Mouse (Mus musculus) stomach, postnatal 0 days (tissue): ENCODE measurements around the gene Ide. TPM values are rescaled to one million over a fixed set of nuclear protein-coding genes. Genes with fewer than 3 reads are reported as not detected.

Experiments
- ATAC-seq: fragments of 200-750 bp; cut with Nextera tagmentation; 2 replicates; pipeline ENCODE4 v1.8.0; 2017; ENCODE audit not compliant: low FRiP score, low TSS enrichment
- DNase-seq: peaks from one replicate; pipeline ENCODE4 v3.0.0-alpha.2; 2016; ENCODE audit warnings: low spot score
- H3K27ac ChIP-seq: fragments of 300-500 bp; sonication (generic); replicated peaks from 2 replicates; pipeline ENCODE4 v1.5.1; 2014; ENCODE audit warnings: mild to moderate bottlenecking, control low read depth
- H3K27me3 ChIP-seq: fragments of 300-500 bp; sonication (generic); 2 replicates; pipeline ENCODE4 v1.6.1; 2014; ENCODE audit warnings: low read length; ENCODE audit not compliant: control insufficient read depth, insufficient read depth
- H3K36me3 ChIP-seq: fragments of 300-500 bp; sonication (generic); 2 replicates; pipeline ENCODE4 v1.6.1; 2014; ENCODE audit warnings: low read length, mixed read lengths; ENCODE audit not compliant: control insufficient read depth, insufficient read depth
- H3K4me1 ChIP-seq: fragments of 300-500 bp; sonication (generic); replicated peaks from 2 replicates; pipeline ENCODE4 v1.6.1; 2014; ENCODE audit warnings: antibody characterized with exemption; ENCODE audit not compliant: control insufficient read depth, insufficient read depth
- H3K4me2 ChIP-seq: fragments of 300-500 bp; sonication (generic); replicated peaks from 2 replicates; pipeline ENCODE4 v1.6.1; 2014; ENCODE audit warnings: low read depth, mild to moderate bottlenecking, control low read depth, moderate library complexity
- H3K4me3 ChIP-seq: fragments of 300-500 bp; sonication (generic); 2 replicates; pipeline ENCODE4 v1.5.1; 2014; ENCODE audit warnings: low read depth, low read length, control low read depth
- H3K9ac ChIP-seq: fragments of 300-500 bp; sonication (generic); 2 replicates; pipeline ENCODE4 v1.6.1; 2014; ENCODE audit warnings: mild to moderate bottlenecking, low read length, control low read depth, mixed read lengths
- H3K9me3 ChIP-seq: fragments of 300-500 bp; sonication (generic); 2 replicates; pipeline ENCODE4 v1.6.1; 2016; ENCODE audit warnings: low read length; ENCODE audit not compliant: control insufficient read depth
- CTCF ChIP-seq: IDR thresholded peaks from 2 replicates; pipeline ENCODE4 v1.5.1; 2016; ENCODE audit warnings: antibody characterized with exemption, low read depth, mild to moderate bottlenecking, moderate library complexity
- EP300 ChIP-seq: optimal IDR thresholded peaks from 2 replicates; pipeline ENCODE3; 2016; ENCODE audit warnings: antibody characterized with exemption
- WGBS: fragments of 180-500 bp; shearing (Covaris S2); extraction: QIAGEN DNeasy Blood & Tissue Kit; methylation state at CpG from one replicate; pipeline ENCODE4 v1.1.7; 2014; 5-methylcytosine and 5-hydroxymethylcytosine counted together
- polyA plus RNA-seq: library from polyadenylated mRNA; unstranded; fragments of >200 nt; fragmentation: Nextera tagmentation; extraction: Ambion mirVana; gene quantifications from 2 replicates; pipeline ENCODE4 v1.2.1, GENCODE M21; 2015

Gene Ide
- polyA plus RNA-seq, 1 experiment from 2014 or later: 213 TPM

DNA sequence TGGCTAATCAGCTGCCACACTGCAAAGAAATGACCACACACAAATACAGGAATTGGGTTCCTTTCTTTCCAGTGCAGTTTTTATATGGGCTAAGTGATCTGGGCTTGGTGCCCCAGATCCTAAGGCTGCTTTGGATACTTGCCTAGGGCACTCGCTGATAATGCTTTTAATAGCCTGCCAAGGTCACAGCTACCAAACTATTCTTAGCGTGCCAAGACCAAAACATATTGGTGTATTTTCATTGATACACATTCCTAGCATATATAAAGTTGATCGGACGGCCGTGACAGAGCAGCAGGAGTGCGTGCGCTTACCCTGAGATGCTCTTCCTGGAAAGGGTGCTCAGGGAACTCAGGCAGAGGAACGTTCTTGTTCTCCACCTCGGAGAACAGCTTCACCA is 22.6 kb downstream of the Ide start:
- no peak overlapping the region for H3K27ac ChIP-seq
- H3K27me3 ChIP-seq: no peaks in the 10 kb centered on the region
- H3K9ac ChIP-seq: no peak overlapping the region
- H3K9me3 ChIP-seq: no peaks in the 10 kb centered on the region
- ATAC-seq: no peak
- no peak for DNase-seq
- no peak overlapping the region for H3K4me2 ChIP-seq
- H3K36me3 ChIP-seq: 0 out of 2 replicates have a peak, but pooled peaks cover 4% of the 10 kb centered on the region
- WGBS: 79% methylated on average over 9 of the region's 9 CpGs
- H3K4me3 ChIP-seq: no peak overlapping the region
- H3K4me1 ChIP-seq: no peaks in the 10 kb centered on the region
- TF ChIP-seq EP300 (no peak), CTCF (no peak)

DNA sequence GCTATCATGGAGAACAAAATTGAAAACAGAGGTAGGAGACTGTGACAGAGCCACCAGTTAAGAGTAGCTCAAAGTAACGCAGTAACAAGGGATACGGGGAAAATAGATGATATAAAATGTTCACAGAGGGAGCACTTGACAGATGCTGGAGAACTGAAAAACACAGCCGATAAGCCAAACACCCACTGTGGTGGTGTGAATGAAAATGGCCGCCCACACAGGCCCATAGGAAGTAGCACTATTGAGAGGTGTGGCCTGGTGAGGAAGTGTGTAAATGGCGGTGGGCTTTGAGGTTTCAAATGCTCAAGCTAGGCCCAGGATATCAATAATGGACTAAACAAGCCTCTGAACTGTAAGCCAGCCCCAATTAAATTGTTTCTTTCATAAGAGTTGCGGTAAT is 26.2 kb downstream of the Ide start:
- Histone ChIP-seq H3K4me3 (no peak overlapping the region), H3K9ac (no peak overlapping the region), H3K27me3 (no peaks in the 10 kb centered on the region), H3K27ac (no peak overlapping the region), H3K9me3 (no peaks in the 10 kb centered on the region), H3K36me3 (peaks cover 10% of the 10 kb centered on the region; the same call in 1 of the 2 replicates), H3K4me1 (no peaks in the 10 kb centered on the region), H3K4me2 (no peak overlapping the region)
- DNase-seq: no peak
- WGBS: 91% methylated on average over 6 of the region's 6 CpGs
- TF ChIP-seq EP300 (no peak), CTCF (no peak)
- ATAC-seq: no peak

DNA sequence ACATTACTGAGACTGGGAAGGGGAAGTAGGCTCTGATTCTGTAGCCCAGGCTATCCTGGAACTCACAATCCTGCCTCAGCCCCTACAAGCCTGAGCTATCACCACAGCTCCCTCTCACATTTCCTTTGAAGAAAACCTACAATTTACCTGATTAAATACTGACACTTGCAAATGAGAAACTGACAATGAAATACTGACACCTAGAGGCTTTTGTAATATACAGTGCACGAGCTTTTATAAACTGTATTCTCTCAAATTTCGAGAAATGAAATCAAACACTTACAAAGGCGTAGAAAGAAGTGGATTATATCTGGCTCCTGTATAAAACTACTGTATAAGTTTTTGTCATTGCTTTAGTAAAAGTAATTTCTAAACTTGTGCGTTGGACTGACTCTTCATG is 27.5 kb downstream of the Ide start:
- no peak overlapping the region for H3K9ac ChIP-seq
- peaks cover 12% of the 10 kb centered on the region; the same call in 1 of the 2 replicates for H3K36me3 ChIP-seq
- DNase-seq (no peak), ATAC-seq (no peak)
- H3K4me3 ChIP-seq: no peak overlapping the region
- no peaks in the 10 kb centered on the region for H3K4me1 ChIP-seq
- TF ChIP-seq CTCF: no peak
- no peak for TF ChIP-seq EP300
- 72% methylated on average over 4 of the region's 4 CpGs for WGBS
- no peak overlapping the region for H3K27ac ChIP-seq
- H3K4me2 ChIP-seq: no peak overlapping the region
- H3K9me3 ChIP-seq: no peaks in the 10 kb centered on the region
- no peaks in the 10 kb centered on the region for H3K27me3 ChIP-seq

DNA sequence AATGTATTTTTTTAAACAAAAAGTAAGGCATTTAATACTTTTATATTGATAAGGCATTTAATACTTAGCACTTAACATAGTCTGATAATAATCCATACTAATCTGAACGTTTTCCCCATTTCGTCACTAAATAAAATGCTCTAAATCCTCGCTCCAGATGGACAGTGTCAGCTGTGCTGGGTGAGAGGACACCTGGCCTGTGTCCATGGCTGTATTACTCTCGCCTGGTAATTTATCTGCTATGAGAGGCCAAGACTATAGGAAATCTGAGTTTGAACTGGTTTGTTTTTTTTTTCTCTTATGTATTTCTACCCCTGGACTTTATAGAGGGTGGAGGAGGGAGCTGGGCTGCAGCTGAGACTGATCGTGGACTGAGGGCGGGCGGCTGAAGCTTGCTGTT is 28.7 kb downstream of the Ide start:
- Histone ChIP-seq H3K4me3 (no peak overlapping the region), H3K4me2 (no peak overlapping the region), H3K27ac (no peak overlapping the region), H3K9ac (no peak overlapping the region), H3K4me1 (no peaks in the 10 kb centered on the region), H3K27me3 (no peaks in the 10 kb centered on the region), H3K36me3 (peaks cover 10% of the 10 kb centered on the region; the same call in 1 of the 2 replicates), H3K9me3 (no peaks in the 10 kb centered on the region)
- TF ChIP-seq EP300 (no peak), CTCF (no peak)
- 60% methylated on average over 7 of the region's 7 CpGs for WGBS
- DNase-seq: no peak
- no peak for ATAC-seq

DNA sequence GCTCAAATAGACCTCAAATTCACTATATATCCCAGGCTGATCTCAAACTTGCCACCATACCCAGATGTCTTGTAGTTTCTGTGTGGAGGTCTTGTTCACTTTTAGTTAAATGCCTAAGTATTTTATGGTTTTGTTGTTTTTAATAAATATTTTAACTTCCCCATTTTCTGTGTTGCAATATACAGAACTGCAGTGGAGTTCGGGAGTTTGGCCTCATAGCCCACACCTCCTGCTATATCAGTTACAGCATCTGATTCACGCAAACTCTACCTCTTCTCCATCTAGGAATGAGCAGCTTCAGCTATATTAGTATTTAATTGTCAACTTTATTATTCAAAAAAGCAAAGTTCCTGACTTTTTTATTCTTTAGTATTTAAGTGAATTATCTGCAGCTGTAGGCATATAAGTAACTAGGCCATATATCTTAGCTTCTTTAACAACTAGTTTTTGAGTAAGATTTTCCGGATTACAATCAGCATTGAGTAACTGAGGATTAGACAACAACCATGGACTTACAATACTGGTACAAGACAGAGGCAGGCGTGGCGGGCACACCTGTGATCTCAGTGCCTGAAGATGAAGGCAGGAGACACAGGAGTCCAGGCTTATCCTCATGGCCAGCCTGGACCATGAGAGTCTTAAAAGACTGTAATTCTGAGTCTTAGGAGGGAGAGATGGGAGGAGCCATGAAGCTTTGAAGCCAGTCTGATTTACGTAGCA is 29.7 kb downstream of the Ide start:
- no peaks in the 10 kb centered on the region for H3K27me3 ChIP-seq

DNA sequence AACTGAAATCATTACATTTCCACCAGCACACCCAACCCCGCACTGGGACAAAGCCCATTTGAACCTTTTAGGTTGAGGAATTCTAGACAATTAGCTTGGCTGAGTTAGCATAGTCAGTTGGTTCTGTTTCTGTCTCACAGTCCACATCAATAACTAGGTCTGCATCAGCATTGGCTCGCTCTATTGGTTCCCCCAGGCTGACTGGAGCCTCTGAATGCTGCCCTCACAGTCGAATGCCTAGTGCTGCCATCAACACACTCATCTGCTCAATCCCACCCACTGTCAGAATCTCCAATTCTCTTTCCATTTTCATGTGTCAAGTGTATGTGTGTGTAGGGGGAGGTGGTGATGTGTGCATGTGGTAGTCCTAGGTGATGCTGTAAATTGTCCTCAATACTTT is 31.5 kb downstream of the Ide start:
- Histone ChIP-seq H3K9me3 (no peaks in the 10 kb centered on the region), H3K9ac (no peak overlapping the region), H3K27me3 (no peaks in the 10 kb centered on the region), H3K27ac (no peak overlapping the region), H3K4me1 (no peaks in the 10 kb centered on the region), H3K36me3 (peaks cover 8% of the 10 kb centered on the region; the same call in 1 of the 2 replicates), H3K4me3 (no peak overlapping the region), H3K4me2 (no peak overlapping the region)
- DNase-seq (no peak), ATAC-seq (no peak)
- 95% methylated on average over 3 of the region's 3 CpGs for WGBS
- TF ChIP-seq CTCF (no peak), EP300 (no peak)

More for the DNA sequence above, 29.7 kb downstream of the Ide start:
- Histone ChIP-seq H3K27ac (no peak overlapping the region), H3K9ac (no peak overlapping the region), H3K4me1 (no peaks in the 10 kb centered on the region), H3K4me3 (no peak overlapping the region), H3K4me2 (no peak overlapping the region), H3K9me3 (no peaks in the 10 kb centered on the region), H3K36me3 (peaks cover 10% of the 10 kb centered on the region; the same call in 1 of the 2 replicates)
- TF ChIP-seq CTCF (no peak), EP300 (no peak)
- no peak for ATAC-seq
- no peak for DNase-seq
- WGBS: 81% methylated on average over 6 of the region's 6 CpGs
